Mouse (Mus musculus): Measurements from ENCODE around the gene Ctsw.

The Ctsw gene

DNA sequence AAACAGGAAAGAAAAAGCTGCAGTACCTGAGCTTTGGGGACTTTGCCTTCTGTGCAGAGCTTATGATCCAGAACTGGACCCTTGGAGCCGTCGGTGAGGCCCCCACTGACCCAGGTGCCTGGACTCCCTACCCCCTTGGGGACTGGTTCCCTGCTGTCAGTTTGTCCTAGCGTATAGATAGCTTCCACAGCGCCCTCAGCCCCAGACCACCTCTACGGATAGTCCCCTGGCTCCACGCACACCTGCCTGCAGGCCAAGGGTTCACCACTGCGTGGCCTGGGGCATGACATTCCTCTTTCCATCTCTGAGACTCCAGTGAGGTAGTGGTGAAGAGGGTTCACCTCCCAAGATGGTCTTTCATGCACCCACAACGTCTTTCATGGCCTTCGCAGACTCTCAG is 5.1 kb downstream of the Ctsw start:
- no peak for DNase-seq (ENCODE audit: low spot score in 2 of 2)

DNA sequence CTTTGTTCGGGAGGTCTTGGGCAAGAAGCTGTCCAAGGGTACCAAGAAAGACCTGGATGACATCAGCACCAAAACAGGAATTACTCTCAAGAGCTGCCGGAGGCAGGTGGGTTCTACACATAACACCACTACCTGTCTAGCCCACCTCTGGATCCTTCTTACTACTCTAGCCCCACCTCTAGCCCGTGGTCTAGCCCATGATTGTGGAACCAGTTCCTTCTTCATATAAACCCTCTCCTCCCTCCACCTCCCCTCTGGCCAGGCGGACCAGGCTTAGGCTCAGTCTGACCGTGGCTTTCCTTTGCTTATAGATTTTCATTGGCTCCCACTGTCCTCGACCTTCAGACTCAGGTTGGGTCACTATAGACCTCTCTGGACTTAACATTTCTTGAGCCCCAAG is 6.9 kb downstream of the Ctsw start:
- no peak for DNase-seq (ENCODE audit: low spot score in 2 of 2)

DNA sequence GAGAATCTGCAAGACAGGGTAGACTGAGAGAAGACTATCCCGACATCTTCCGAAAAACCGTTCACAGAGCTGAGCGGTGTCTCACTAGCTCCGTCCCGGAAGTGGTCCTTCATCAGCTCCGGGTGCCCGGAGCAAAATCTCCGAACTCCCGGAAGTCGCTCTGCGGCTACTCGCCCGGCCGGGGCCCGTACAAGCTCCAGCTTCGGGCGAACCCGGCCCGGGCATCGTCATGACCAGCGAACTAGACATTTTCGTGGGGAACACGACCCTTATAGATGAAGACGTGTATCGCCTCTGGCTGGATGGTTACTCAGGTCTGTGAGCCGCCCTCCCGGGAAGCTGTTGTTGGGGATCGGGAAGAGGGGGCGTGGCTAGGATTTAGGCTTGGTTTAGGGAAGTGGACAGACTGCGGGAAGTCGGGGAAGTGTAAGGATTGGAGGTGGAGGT is 7.8 kb downstream of the Ctsw start, which contains the start of gene Fibp:
Gene Fibp (plus strand): TSS at position 151 of the 447 bp plus-strand sequence.
- peak; percentile 85 to 92 for DNase-seq (ENCODE audit: low spot score in 2 of 2)

DNA sequence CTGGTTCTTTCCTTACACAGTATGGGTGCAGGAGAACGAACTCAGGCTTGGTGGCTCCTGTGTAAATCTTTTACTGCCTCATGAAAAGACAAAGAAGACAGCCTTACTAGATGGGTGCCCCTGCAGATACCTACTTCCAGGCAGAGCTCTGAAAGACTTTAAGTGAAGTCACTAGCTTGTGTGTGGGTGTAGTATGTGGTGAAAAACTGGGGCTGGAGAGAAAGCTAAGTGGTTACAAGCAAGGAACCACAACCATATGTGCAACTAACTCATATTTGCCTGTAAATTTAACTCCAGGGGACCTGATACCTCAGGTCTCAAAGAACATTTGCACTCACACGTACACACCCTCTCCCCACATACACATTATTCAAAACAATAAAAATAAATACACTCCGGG is 8.4 kb downstream of the Ctsw start:
- no peak for DNase-seq (ENCODE audit: low spot score in 2 of 2)

DNA sequence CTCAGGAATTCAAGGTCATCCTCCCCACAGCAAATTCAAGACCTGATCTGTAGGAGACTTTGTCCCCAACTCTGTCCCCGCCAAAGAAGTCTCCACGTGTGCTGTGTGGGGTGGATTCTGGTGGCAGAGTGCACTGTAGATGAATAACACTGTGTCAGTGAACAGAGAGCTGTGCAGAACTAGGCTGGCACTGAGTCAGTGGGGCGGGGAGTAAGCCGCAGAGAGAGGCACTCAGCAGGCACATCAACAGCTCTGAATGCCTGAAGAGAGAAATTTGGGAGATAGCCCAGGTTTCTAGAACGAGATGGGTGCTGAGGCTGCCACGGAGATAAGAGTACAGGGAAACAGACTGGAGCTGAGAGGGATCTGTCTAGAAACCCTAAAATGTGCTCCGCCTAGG is 9.3 kb downstream of the Ctsw start:
- DNase-seq (ENCODE audit: low spot score in 2 of 2) = peak; percentile 60 to 65

DNA sequence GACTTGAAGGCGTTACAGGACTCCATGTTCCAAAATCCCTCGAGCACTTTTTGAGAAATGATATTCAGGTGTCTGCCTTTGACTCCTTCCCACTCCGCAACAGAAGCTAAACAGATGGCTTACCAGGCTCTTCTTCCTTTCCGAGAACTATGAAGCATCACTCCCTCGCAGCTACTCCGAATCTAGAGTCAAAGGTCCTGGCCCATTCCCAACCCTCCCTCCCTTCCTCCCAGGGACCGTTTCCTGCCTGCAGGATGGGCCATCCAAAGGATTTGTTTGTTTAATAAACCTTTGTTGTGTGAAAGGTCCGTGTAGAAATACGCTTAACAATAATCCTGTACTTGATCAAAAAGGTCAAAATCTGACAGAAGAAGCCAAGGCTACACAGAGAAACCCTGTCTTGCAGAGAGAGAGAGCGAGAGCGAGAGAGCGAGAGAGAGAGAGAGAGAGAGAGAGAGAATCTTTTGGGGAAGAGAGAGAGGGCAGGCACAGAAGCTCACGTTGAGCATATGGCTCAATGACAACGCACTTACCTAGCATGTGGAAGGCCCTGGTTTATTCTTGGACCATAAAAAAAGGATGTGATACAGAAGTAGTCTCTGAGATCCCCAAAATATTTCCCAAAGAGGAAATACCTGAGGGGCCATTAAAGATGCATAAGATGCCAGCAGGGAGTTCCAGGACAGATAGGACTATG is 10.4 kb downstream of the Ctsw start, which contains the start of gene Ccdc85b:
Gene Ccdc85b (minus strand): TSS at position 149 of the 697 bp plus-strand sequence.
- DNase-seq (ENCODE audit: low spot score in 2 of 2) = no peak

DNA sequence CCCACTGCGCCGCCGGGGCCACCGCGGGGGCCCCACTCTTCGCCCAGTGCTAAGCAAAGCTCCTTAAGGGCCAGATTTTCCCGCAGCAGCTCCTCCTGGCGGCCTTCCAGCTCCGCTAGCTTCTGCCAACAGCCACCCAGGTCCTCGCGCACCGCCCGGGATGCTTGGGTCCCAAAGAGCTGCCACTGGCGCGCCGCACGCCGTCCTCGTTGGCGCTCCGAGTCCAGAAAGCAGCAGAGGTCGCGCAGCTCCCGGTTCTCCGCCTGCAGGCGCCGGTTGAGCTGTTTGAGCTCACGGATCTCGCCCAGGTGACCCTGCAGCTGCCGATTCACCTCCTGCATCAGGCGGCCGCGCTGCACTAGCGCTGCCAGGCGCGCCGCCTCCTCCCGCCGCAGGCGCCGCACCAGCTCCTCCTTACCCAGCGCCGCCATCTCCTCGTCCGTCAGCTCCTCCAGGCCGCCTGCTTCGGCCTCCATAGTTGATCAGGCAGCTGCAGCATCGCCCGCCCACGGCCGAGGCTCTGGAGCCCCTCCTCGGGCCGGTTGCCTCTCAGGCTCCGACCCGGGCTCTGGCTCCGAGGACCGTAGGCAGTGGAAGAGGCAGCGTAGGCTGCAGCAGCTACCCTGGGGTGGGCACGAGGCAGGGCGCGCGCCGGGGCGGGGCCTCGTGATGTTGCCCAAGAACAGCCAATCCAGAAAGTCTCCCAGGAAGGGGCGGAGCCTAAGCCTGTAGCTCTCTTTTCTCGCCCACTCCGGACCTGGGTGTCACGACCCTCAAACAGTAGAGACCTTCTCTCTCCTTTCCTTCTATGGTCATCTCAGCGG is 11.2 kb downstream of the Ctsw start:
- peak; percentile 95 to 97 for DNase-seq (ENCODE audit: low spot score in 2 of 2)

DNA sequence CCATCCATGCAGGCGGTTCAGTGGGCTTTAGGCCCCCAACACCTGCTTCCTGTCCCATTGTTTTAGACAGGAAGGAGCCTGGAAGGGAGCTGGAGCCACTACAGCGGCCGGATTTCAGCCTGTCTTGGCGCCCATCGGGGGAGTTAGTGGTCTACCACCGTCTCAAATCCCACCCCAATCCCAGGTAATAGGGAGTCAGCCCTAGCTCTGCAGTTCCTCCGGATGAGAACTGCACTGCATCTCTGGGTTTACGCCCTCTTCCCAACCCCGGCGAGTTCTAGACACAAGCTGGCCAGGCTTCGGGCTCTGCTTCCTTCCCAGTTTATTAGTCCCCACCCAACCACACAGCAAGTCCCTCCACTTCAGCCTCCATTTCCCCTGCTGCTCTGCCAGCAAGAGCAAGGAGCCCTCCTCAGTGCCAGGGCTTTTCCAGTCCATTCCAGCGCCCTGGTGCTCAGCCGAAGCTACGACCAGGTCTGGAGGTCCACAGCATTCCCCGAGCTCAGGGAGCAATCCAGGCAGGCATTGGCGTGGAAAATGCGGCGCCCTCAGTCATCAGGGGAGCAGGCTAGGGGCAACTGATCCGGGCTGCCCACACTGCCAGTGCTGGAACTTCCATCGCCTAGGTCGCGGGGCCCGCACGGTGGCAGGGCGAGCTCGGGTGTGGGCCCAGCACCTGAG is 11.9 kb downstream of the Ctsw start:
- DNase-seq (ENCODE audit: low spot score in 2 of 2) = no peak

DNA sequence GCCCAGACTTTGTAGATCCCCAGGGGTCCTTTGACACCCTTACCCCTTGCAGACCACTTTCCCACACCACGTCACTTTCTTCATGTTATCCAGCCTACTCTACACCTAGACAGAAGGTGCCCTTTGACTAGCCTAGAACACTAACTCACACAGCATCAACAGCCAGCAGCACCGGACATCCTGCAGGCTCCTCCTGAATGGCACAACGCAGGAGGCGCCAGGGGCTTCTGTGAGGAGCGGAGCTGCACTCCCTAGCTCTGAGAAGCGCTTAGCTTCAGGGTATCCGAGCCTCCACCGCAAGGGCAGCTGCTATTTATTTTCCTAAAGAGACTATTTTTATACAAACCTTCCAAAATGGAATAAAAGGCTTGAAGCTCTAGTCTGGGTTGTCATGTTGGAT is 12.7 kb downstream of the Ctsw start:
- DNase-seq (ENCODE audit: low spot score in 2 of 2) = no peak

DNA sequence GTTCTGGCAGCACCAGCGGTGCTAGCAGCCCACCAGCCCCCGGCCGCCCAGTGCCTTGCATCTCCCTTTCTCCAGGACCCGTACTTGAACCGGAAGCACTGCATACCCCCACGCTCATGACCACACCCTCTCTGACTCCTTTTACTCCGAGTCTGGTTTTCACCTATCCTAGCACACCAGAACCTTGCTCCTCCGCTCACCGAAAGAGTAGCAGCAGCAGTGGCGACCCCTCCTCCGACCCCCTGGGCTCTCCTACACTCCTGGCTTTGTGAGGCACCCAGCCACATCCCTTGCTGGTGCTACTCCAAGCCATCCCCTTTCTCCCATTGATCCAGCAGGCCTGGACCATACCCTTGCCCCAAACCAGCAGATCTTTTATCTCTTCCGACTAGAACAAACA is 13.3 kb downstream of the Ctsw start:
- DNase-seq (ENCODE audit: low spot score in 2 of 2) = no peak

DNA sequence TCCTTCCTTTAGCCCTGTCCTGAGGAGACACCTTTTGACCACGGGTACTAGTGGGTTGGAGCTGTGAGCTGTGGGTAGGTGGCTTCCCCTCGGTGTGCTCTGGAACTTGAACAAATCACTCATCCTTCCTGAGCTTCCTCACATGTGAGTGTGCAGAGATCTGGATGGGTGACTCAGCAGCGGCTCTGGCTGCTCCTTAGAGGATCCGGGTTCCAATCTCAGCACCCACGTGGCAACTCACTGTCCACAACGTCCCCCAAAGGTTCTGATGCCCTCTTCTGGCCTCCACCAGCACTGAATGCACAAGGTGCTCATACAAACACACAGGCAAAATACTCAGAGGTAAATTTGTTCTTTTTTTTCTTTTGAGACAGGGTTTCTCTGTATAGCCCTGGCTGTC is 16.5 kb downstream of the Ctsw start:
- DNase-seq (ENCODE audit: low spot score in 2 of 2) = no peak

DNA sequence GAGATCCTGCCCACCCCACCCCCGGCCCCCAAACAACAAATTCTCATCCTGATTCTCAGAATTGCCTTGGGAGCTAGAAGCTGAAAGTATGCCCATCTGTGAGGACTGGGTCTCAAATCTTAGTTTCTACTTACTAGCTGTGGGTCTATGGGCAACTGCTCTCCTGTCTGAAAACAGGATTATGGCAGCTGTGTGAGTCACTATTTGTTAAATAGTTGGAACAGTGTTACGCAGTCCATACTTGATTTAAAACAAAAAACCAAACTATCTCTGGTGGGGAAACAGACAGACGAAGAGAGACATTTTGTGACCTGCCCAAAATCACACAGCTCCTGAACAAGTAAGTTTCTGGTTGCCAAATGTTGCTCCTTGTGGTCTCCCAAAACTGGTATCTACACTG is 18.6 kb downstream of the Ctsw start:
- no peak for DNase-seq (ENCODE audit: low spot score in 2 of 2)

DNA sequence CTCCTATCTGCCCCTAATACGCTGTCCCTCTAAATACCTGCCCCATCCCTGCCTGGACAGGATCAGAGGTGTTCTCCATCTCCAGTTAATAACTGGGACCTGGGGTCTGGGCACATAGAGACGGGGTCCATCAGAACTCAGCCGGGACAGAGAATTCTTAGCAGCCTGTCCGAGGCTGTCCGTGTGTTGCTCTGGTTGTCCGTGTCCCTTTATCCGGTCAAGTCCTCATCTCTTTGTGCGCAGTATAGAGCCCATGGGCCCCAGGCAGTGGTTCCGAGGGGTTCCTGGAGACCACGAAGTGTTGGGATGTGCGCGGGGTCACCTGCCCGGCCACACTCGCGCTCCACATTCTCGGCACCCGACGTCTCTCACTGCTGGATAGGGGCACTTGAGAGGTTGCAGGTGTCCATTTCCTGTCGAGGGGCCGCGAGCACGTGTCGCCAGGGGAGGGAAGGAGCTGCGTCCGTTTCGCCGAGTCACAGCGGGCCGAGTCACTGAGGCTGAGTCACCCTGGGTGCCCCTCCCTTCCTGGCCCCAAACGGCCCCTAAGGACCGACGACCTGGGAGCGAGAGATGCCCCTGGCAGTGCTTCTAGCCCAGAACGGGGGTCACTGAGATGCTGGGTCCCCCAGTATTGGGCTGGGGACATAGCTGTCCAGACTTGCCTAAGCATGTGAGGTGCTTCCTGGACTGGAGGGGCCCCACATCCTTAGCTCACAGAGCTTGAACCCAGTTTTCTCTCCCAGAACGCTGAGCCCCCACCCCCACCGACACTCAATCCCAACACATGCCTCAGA is 19.8 kb downstream of the Ctsw start:
- no peak for DNase-seq (ENCODE audit: low spot score in 2 of 2)

DNA sequence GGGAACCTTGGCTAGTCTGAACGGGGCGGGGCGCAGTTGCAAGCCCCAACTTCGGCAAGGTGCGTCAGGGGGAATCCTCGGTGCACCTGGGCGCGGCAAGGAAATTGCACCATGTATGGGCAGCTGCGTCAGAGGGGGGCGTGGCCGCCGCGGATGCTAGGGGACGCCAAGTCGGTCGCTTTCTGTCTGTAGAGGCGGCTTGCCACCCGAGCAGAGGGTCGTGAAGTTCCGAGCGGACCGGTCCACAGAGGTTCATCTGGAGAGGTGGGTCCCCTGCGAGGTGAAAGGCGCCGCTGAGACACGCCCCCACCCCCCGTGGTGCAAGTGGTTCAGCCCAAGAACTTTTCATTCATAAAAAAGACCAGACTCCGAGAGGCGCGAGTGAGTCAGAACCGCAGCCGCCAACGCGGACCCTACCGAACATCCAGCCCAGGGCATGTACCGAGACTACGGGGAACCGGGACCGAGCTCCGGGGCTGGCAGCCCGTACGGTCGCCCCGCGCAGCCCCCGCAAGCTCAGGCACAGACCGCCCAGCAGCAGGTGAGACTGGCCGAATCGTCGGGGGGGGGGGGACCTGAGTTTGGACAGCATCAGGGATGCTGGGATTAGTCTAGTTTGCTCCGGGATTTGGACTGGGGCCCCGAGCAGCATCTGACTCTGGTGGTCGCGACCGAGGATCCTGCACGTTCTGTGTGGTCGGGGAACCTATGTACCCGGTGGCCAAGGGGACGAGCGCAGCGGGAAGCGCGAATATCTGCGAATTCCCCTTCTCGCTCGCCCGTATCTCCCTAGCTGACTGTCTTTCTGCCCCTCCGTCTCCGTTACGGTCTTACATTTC is 20.6 kb downstream of the Ctsw start, which contains the start of gene Fosl1:
Gene Fosl1 (plus strand): TSS at position 33 of the 839 bp plus-strand sequence.
- peak in 1 of 2 experiments; percentile 69 for DNase-seq (ENCODE audit: low spot score in 2 of 2)

DNA sequence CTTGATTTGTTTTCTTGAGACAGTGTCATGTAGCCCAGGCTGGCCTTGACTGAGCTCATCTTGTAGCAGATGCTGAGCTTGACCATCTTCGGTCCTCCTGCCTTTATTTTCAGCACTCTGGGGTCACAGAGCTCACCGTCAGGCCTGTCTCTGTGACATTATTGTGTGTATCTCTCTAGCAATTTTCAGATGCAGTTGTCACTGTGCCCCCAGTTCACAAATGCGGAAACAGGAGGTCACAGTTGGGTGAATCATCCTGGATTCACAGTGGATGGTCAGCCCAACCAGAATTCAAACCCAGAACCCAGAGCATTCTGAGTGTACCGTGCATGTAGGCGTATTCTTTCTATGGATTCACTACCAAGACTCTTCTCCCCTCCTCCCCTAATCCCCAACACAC is 22.6 kb downstream of the Ctsw start:
- DNase-seq (ENCODE audit: low spot score in 2 of 2) = no peak

DNA sequence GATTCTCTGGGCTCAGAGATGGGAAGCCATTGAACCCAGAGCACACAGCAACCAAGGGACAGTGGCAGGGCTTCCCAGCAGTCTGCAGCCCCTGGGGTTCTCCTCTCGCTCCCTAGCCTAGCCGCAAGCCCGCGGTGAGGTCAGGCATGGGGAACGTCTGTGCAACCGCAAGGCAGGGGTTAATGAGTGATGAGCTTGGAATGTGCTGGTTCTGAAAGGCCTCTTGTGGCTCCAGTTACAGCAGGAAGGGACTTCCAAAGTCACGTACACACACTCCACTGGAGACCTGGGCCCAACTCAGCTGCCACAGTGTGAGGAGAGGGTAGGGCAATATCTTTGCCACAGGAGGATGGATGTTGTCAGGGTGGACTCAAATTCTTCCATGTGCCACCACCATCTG is 23.4 kb downstream of the Ctsw start:
- DNase-seq (ENCODE audit: low spot score in 2 of 2) = no peak

DNA sequence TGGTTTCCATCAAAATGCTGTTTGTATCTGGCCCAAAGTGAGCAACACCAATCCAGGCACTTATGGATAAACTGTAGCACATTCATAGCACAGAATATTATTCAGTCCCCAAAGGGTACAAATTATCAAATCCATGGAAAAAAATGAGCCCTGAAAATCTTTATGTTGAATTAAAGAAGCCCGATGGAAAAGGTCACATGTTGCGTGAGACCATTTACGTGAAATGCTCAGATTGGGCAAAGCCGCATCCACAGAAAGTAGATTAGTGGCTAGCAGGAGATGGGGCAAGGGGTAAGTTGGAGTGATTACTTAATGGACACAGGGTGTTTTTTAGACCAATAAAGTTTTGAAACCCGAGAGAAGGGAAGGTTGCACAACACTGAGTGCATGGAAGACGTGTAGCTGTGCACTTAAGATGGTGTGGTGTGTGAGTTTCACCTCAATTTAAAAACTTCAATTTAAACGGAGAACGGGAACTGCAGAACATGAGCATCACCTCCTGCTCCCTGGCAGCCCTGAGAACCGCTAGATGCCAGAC is 23.9 kb downstream of the Ctsw start:
- DNase-seq (ENCODE audit: low spot score in 2 of 2) = no peak

DNA sequence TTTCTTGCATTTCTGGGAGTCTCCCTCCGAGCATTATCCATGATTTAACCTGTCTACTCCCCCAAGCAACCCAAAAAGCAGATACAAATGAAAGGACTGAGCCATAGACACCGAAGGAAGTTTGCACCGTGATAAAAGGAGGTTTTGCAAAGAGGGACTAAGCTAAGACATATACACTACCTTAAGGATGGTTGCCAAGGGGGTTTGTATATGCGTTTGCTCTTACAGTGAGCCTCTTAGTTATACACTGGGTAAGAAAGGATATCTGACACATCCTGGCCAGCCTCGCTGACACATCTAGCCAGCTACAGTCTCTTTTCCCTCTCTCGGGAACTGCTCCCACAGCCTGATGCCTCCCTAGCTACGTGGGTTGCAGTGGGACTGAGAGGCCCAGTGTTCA is 34.4 kb downstream of the Ctsw start:
- no peak for DNase-seq (ENCODE audit: low spot score in 2 of 2)

DNA sequence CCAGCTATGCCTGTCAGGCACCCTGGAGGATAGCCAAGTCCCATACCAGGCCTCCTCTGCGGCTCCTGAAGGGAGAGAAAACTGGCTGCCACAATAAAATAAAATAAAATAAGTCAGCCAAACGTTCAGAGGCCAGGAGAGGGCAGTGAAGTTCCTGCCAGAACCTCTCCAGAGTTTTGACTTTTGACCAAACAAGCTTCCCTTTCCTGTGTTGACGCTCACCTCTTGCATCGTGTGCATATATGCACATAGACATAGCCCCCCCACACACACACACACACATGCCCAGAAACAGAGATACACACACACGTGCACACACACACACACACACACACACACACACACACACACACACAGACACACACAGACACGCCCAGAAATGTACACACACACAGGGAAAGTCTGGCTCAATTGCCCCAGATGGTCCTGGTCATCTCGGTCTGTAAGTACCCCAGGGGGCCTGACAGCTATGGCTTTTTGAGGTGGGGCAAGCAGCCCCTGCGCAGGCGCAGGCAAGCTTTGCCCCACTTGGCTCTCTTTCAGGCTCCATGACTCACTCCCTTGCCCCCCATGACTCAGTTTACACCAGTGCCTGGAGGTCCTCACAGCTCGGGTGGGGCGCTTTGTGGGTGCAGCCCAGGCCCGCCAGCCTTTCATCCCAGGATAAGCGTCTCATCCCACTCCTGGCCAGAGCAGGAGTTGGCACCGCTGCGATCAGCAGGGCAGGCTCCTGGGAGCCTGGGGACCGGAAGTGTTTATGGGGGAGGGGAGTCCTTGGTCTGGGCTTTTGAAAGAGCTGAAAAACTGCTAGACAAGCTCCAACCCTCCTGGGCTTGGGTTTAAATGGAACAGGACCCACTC is 35.1 kb downstream of the Ctsw start:
- no peak for DNase-seq (ENCODE audit: low spot score in 2 of 2)

Data from frontal cortex, postnatal 36 days (tissue).